Mouse (Mus musculus): ENCODE measurements around the gene Gm20388.

DNA sequence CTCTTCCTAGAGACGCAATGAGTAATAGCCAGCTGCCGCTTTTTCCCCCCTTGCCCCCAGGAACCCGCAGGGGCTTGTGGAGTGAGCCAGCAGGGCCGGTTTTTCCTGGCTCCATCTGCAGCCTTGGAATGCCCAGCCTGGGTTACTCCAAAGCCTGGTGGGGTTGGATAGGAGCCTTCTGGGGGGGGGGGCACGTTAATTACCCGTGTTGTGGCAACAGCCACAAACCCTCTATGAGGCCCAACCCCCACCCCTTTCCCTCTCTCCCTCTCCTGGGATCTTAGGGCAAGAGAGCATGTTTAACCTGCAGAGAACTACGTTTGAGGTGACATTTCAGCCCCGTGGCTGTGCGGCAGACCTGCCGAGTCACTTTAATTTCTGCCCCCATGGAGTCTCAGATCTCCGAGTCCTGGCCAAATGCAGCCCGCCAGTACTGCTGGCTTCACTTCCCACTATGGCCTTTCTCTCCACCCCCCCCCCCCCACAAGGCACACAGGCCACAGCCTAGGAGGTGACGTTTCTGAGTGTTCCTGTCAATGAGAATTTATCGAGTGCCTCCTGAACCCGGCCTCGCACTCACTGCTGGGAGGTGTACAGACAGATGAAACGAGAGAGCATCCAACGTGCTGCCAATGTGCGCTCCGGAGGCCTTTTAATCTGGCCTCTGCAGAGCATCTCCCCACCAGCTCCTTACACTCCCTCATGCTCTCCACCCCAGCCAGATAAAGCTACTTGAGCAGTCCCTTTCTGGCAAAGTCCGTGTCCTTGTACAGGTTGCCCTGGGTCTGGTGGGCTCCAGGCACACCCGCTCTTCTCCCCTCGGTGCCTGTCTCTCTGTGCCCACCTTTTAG lies 629.4 kb downstream of the Gm20388 start:
- no peak for TF ChIP-seq CTCF (IDR thresholded peaks at IDR 0.05; ENCODE audit: borderline replicate concordance, extremely low read depth, insufficient read depth, insufficient read length)
- no peak for TF ChIP-seq POLR2A (IDR thresholded peaks at IDR 0.05; ENCODE audit: borderline replicate concordance, extremely low read depth, insufficient read depth, insufficient read length, poor library complexity, severe bottlenecking)

All from brain, embryonic 14.5 days (tissue).